Mouse (Mus musculus): ENCODE results near the gene Tmem262. TPM values are rescaled to one million over a fixed set of nuclear protein-coding genes. Genes with fewer than 3 reads are reported as not detected.

The Tmem262 gene
- polyA plus RNA-seq, 1 experiment from 2014 or later: not detected

- Histone ChIP-seq H3K9ac (peak overlapping the region; percentile 84), H3K4me1 (replicated peaks) (peaks cover 18% of the 10 kb centered on the region), H3K27me3 (no peaks in the 10 kb centered on the region), H3K27ac (peak overlapping the region; percentile 98), H3K9me3 (replicated peaks) (no peaks in the 10 kb centered on the region), H3K4me3 (peak overlapping the region; percentile 93), H3K4me2 (peak overlapping the region; percentile 92), H3K36me3 (peaks cover 44% of the 10 kb centered on the region)
- peak; percentile 12; the same call in 1 of the 2 replicates for ATAC-seq (replicated peaks; ENCODE audit: insufficient number of reproducible peaks, insufficient read depth, low FRiP score, low read depth)
- WGBS: 2% methylated on average over 37 of the region's 44 CpGs
Observed at GRCm38 (mm10) chr19:6047154-6047898, 32.5 kb upstream of the Tmem262 start.

DNA sequence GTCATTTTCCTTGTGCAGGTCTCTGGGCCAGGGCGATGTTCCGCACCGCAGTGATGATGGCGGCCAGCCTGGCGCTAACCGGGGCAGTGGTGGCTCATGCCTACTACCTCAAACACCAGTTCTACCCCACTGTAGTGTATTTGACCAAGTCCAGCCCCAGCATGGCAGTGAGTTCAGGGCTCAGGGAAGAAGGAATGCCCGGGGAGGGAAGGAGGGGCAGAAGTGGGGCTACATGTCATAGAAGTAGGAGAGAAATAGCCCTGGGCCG, 32.0 kb upstream of the Tmem262 start:
- Histone ChIP-seq H3K9ac (peak overlapping the region; percentile 84), H3K4me1 (replicated peaks) (peaks cover 18% of the 10 kb centered on the region), H3K9me3 (replicated peaks) (no peaks in the 10 kb centered on the region), H3K4me2 (peak overlapping the region; percentile 92), H3K27ac (no peak overlapping the region), H3K27me3 (no peaks in the 10 kb centered on the region), H3K4me3 (peak overlapping the region; percentile 93), H3K36me3 (peaks cover 49% of the 10 kb centered on the region)
- 78% methylated on average over 8 of the region's 8 CpGs for WGBS
- ATAC-seq (replicated peaks; ENCODE audit: insufficient number of reproducible peaks, insufficient read depth, low FRiP score, low read depth): no peak

DNA sequence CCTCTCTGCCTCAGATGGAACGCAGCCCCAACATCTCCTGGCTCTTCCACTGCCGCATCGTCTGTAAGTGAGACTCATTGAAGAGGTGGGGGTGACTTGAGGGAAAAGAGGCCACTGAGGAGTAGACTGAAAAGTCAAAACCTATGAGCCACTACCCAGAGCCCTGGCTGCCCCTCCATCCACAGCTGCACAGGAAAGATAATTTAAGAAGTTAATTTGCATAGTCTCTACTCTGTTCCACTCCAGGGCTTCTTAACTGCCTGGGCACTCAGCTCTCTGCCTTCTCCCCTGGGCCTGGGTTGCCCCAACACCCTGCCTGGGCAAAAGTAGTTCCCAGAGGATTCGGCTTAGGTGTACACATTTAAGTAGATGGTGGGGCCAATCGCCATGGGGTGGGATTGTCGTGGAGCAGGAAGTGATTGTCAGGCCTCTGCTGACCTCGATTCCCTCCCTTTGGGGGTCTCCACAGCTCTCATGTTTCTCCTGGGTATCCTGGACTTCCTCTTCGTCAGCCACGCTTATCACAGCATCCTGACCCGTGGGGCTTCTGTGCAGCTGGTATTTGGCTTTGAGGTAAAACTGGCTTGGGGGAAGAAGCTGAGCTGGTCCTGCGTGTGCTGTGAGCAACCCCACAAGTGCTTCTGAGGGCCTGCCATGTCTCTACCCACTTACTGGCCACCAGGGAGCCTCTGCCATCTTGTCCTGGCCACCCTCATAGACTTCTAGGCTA, 31.0 kb upstream of the Tmem262 start:
- Histone ChIP-seq H3K4me3 (no peak overlapping the region), H3K4me1 (replicated peaks) (peaks cover 18% of the 10 kb centered on the region), H3K27ac (no peak overlapping the region), H3K9me3 (replicated peaks) (no peaks in the 10 kb centered on the region), H3K9ac (no peak overlapping the region), H3K4me2 (no peak overlapping the region), H3K27me3 (no peaks in the 10 kb centered on the region), H3K36me3 (peaks cover 59% of the 10 kb centered on the region)
- ATAC-seq (replicated peaks; ENCODE audit: insufficient number of reproducible peaks, insufficient read depth, low FRiP score, low read depth): no peak
- 75% methylated on average over 11 of the region's 11 CpGs for WGBS

GRCm38 (mm10) chr19:6052516-6052915, 27.3 kb upstream of the Tmem262 start:
- no peak overlapping the region for H3K9ac ChIP-seq
- no peak overlapping the region for H3K4me3 ChIP-seq
- WGBS: 82% methylated on average over 7 of the region's 7 CpGs
- H3K4me1 ChIP-seq (replicated peaks): peaks cover 20% of the 10 kb centered on the region
- peaks cover 76% of the 10 kb centered on the region for H3K36me3 ChIP-seq
- H3K27me3 ChIP-seq: no peaks in the 10 kb centered on the region
- no peaks in the 10 kb centered on the region for H3K9me3 ChIP-seq (replicated peaks)
- ATAC-seq (replicated peaks; ENCODE audit: insufficient number of reproducible peaks, insufficient read depth, low FRiP score, low read depth): no peak
- H3K27ac ChIP-seq: no peak overlapping the region
- no peak overlapping the region for H3K4me2 ChIP-seq

DNA sequence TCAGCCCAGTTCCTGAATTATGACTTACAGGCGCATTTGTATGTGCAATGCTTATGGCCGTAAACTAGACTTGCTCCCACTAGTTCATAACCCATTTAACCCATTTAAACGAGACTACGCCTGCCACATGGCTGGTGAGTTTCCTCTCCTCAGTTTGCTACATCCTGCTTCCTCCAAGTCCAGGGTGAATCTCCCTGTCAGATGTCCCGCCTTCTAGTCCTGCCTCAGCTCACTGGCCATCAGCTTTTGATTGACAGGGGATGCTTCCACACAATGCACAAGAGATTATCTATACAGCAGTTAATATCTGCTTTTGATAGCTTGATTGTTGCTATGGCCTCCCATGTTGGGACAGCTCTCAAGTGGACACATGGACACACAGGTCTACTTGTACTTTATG, 25.5 kb upstream of the Tmem262 start:
- Histone ChIP-seq H3K27me3 (no peaks in the 10 kb centered on the region), H3K27ac (no peak overlapping the region), H3K9ac (no peak overlapping the region), H3K4me2 (no peak overlapping the region), H3K4me1 (replicated peaks) (peaks cover 20% of the 10 kb centered on the region), H3K36me3 (peaks cover 71% of the 10 kb centered on the region), H3K9me3 (replicated peaks) (no peaks in the 10 kb centered on the region), H3K4me3 (no peak overlapping the region)
- ATAC-seq (replicated peaks; ENCODE audit: insufficient number of reproducible peaks, insufficient read depth, low FRiP score, low read depth): no peak
- WGBS: 79% methylated on average over 5 of the region's 5 CpGs

GRCm38 (mm10) chr19:6056696-6057095, 23.1 kb upstream of the Tmem262 start:
- Histone ChIP-seq H3K4me1 (replicated peaks) (peaks cover 24% of the 10 kb centered on the region), H3K4me2 (peak overlapping the region; percentile 79), H3K9ac (peak overlapping the region; percentile 85), H3K27me3 (no peaks in the 10 kb centered on the region), H3K9me3 (replicated peaks) (no peaks in the 10 kb centered on the region), H3K4me3 (peak overlapping the region; percentile 94), H3K36me3 (peaks cover 53% of the 10 kb centered on the region), H3K27ac (no peak overlapping the region)
- ATAC-seq (replicated peaks; ENCODE audit: insufficient number of reproducible peaks, insufficient read depth, low FRiP score, low read depth): no peak
- WGBS: 43% methylated on average over 4 of the region's 4 CpGs

GRCm38 (mm10) chr19:6057313-6058096, 22.3 kb upstream of the Tmem262 start, which contains the start of the genes Mrpl49 and Fau:
Gene Mrpl49, minus strand, starts transcription at chr19:6057785.
Gene Fau, plus strand, starts transcription at chr19:6057844.
- H3K4me3 ChIP-seq: peak within 1 kb of the TSS; percentile 94
- H3K4me1 ChIP-seq (replicated peaks): peaks cover 29% of the 10 kb centered on the region
- H3K4me2 ChIP-seq: peak within 1 kb of the TSS; percentile 79
- H3K9me3 ChIP-seq (replicated peaks): no peaks in the 10 kb centered on the region
- peak; percentile 88 for ATAC-seq (replicated peaks; ENCODE audit: insufficient number of reproducible peaks, insufficient read depth, low FRiP score, low read depth)
- WGBS: under 1% methylated on average over 62 of the region's 63 CpGs
- H3K9ac ChIP-seq: peak within 1 kb of the TSS; percentile 92
- H3K36me3 ChIP-seq: peaks cover 45% of the 10 kb centered on the region
- H3K27me3 ChIP-seq: no peaks in the 10 kb centered on the region
- peak within 1 kb of the TSS; percentile 83 for H3K27ac ChIP-seq

DNA sequence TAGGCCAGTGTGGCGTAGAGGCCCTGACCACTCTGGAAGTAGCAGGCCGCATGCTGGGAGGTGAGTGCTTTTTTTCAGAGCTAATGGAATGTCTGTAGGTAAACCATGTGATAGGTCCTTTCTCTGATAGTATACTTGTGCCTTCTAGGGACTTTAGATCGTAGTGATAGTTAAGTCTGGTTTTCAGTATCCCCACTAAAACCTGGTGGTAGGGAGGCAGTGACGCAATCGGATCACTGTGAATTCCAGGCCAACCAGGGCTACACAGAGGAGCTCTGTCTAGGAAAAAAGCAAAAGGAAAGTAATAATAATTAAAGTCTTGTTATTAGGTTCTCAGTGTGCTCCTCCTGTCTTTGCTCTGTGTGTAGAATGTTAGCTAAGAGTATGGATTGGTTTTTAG, 21.3 kb upstream of the Tmem262 start:
- Histone ChIP-seq H3K4me2 (peak overlapping the region; percentile 79), H3K9me3 (replicated peaks) (no peaks in the 10 kb centered on the region), H3K4me1 (replicated peaks) (peaks cover 35% of the 10 kb centered on the region), H3K36me3 (peaks cover 34% of the 10 kb centered on the region), H3K27me3 (no peaks in the 10 kb centered on the region), H3K27ac (peak overlapping the region; percentile 83), H3K4me3 (peak overlapping the region; percentile 94), H3K9ac (peak overlapping the region; percentile 92)
- 28% methylated on average over 5 of the region's 5 CpGs for WGBS
- ATAC-seq (replicated peaks; ENCODE audit: insufficient number of reproducible peaks, insufficient read depth, low FRiP score, low read depth): no peak

DNA sequence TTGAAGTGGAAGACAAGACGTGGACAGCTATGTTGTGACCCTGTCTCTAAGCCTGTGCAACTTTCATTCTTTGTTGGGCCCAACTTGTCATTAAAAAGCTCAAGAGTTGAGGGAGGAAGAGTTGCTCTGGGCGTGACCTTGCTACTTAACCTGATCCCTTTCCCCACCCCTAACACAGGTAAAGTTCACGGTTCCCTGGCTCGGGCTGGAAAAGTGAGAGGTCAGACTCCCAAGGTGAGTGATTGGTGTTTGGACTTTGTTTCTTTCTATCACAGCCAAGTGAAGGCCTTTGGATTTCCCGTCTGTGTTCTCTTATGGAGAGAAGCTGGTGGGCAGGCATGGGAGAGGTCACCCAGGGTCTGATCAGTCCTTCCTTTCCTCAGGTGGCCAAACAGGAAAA, 20.9 kb upstream of the Tmem262 start:
- peaks cover 35% of the 10 kb centered on the region for H3K4me1 ChIP-seq (replicated peaks)
- no peak overlapping the region for H3K27ac ChIP-seq
- H3K9ac ChIP-seq: peak overlapping the region; percentile 92; the same call in 1 of the 2 replicates
- H3K36me3 ChIP-seq: peaks cover 30% of the 10 kb centered on the region
- 82% methylated on average over 5 of the region's 5 CpGs for WGBS
- no peaks in the 10 kb centered on the region for H3K9me3 ChIP-seq (replicated peaks)
- no peaks in the 10 kb centered on the region for H3K27me3 ChIP-seq
- peak overlapping the region; percentile 94 for H3K4me3 ChIP-seq
- H3K4me2 ChIP-seq: peak overlapping the region; percentile 79
- ATAC-seq (replicated peaks; ENCODE audit: insufficient number of reproducible peaks, insufficient read depth, low FRiP score, low read depth): no peak

GRCm38 (mm10) chr19:6061021-6061533, 18.8 kb upstream of the Tmem262 start, which contains the start of gene Znhit2:
Gene Znhit2, plus strand, starts transcription at chr19:6061192.
- peak; percentile 76 for ATAC-seq (replicated peaks; ENCODE audit: insufficient number of reproducible peaks, insufficient read depth, low FRiP score, low read depth)
- Histone ChIP-seq H3K27me3 (no peaks in the 10 kb centered on the region), H3K27ac (peak within 1 kb of the TSS; percentile 88), H3K4me1 (replicated peaks) (peaks cover 35% of the 10 kb centered on the region), H3K36me3 (peaks cover 14% of the 10 kb centered on the region), H3K4me2 (peak within 1 kb of the TSS; percentile 89), H3K9me3 (replicated peaks) (no peaks in the 10 kb centered on the region), H3K4me3 (peak within 1 kb of the TSS; percentile 62), H3K9ac (peak within 1 kb of the TSS; percentile 81)
- 0% methylated on average over 58 of the region's 58 CpGs for WGBS

Data from heart, embryonic 15.5 days (tissue).